Mouse (Mus musculus) MEL (cell line): ENCODE data around the gene Tgfbr3l. TPM values are rescaled to one million over a fixed set of nuclear protein-coding genes. Genes with fewer than 3 reads are reported as not detected.

Experiments used
- DNase-seq: peaks from one replicate; pipeline ENCODE4 v3.0.0; 2011; ENCODE audit warnings: low read depth, low spot score
- H3K27ac ChIP-seq: 2 replicates; pipeline ENCODE4 v1.5.1; 2012; ENCODE audit warnings: low read depth, mild to moderate bottlenecking, control low read depth, low read length, moderate library complexity; ENCODE audit not compliant: control insufficient read depth
- H3K27me3 ChIP-seq, 2 experiments: fragments of 150-350 bp in 1 of 2; sonication (generic) in 1 of 2; 2 replicates each; pipeline ENCODE4 v1.6.1; 2012; ENCODE audit warnings: low read length in 2 of 2, mild to moderate bottlenecking in 2 of 2, improper control_type of control experiment in 1 of 2, moderate library complexity in 1 of 2; ENCODE audit not compliant: insufficient read depth in 2 of 2, control insufficient read depth in 1 of 2
- H3K36me3 ChIP-seq, 2 experiments: 2 replicates each; pipeline ENCODE4 v1.6.1; 2012 to 2014; ENCODE audit warnings: low read length in 2 of 2, improper control_type of control experiment in 1 of 2, inconsistent platforms in 1 of 2, mild to moderate bottlenecking in 1 of 2; ENCODE audit not compliant: insufficient read depth in 2 of 2, control insufficient read depth in 1 of 2
- H3K4me1 ChIP-seq, 2 experiments: fragments of 150-350 bp in 1 of 2; sonication (generic) in 1 of 2; 2 replicates each; pipeline ENCODE4 v1.6.1; 2012; ENCODE audit warnings: low read length in 2 of 2, improper control_type of control experiment in 1 of 2, mild to moderate bottlenecking in 1 of 2; ENCODE audit not compliant: insufficient read depth in 2 of 2, control insufficient read depth in 1 of 2
- H3K4me3 ChIP-seq, 2 experiments: fragments of 150-350 bp in 1 of 2; sonication (generic) in 1 of 2; 2 replicates each; pipeline ENCODE4 v1.5.1; 2012; ENCODE audit warnings: low read depth in 2 of 2, low read length in 2 of 2, mild to moderate bottlenecking in 2 of 2, moderate library complexity in 2 of 2, control low read depth in 1 of 2, improper control_type of control experiment in 1 of 2; ENCODE audit not compliant: control insufficient read depth in 1 of 2, insufficient read depth in 1 of 2
- H3K79me2 ChIP-seq: 2 replicates; pipeline ENCODE4 v1.6.1; 2012; ENCODE audit warnings: mild to moderate bottlenecking, low read length, moderate library complexity; ENCODE audit not compliant: control insufficient read depth, poor library complexity, insufficient read depth
- H3K9ac ChIP-seq: 2 replicates; pipeline ENCODE4 v1.6.1; 2012; ENCODE audit warnings: low read depth, mild to moderate bottlenecking, control low read depth, low read length, moderate library complexity; ENCODE audit not compliant: control insufficient read depth, poor library complexity, severe bottlenecking
- H3K9me3 ChIP-seq: fragments of 150-350 bp; sonication (generic); replicated peaks from 2 replicates; pipeline ENCODE4 v1.6.1; 2012; ENCODE audit warnings: mild to moderate bottlenecking, low read length, improper control_type of control experiment, moderate library complexity; ENCODE audit not compliant: insufficient read depth
- CTCF ChIP-seq, 3 experiments: IDR thresholded peaks in 2 of 3; conservative IDR thresholded peaks in 1 of 3; 2 replicates each; pipeline ENCODE4 v1.5.1; 2011 to 2012; ENCODE audit warnings: low read length in 3 of 3, low read depth in 2 of 3, mild to moderate bottlenecking in 2 of 3, improper control_type of control experiment in 1 of 3, inconsistent platforms in 1 of 3, mixed read lengths in 1 of 3, moderate library complexity in 1 of 3; ENCODE audit not compliant: control insufficient read depth in 1 of 3, insufficient read depth in 1 of 3, poor library complexity in 1 of 3, severe bottlenecking in 1 of 3
- ELF1 ChIP-seq: IDR thresholded peaks from 2 replicates; pipeline ENCODE4 v1.6.1; 2014; ENCODE audit warnings: low read depth, mild to moderate bottlenecking, inconsistent platforms, low read length, improper control_type of control experiment, moderate library complexity
- GATA1 ChIP-seq: IDR thresholded peaks from 2 replicates; pipeline ENCODE4 v1.6.1; 2011; ENCODE audit warnings: low read depth, low read length, improper control_type of control experiment
- MAFK ChIP-seq: IDR thresholded peaks from 2 replicates; pipeline ENCODE4 v1.6.1; 2011; ENCODE audit warnings: low read depth, mild to moderate bottlenecking, low read length, improper control_type of control experiment, borderline replicate concordance
- MAZ ChIP-seq: IDR thresholded peaks from 2 replicates; pipeline ENCODE4 v1.6.1; 2012; ENCODE audit warnings: low read depth, mild to moderate bottlenecking, inconsistent platforms, low read length, improper control_type of control experiment
- MEF2A ChIP-seq: IDR thresholded peaks from 2 replicates; pipeline ENCODE4 v1.6.1; 2014; ENCODE audit warnings: low read depth, mild to moderate bottlenecking, inconsistent platforms, low read length, improper control_type of control experiment; ENCODE audit not compliant: poor library complexity, insufficient replicate concordance, severe bottlenecking; ENCODE audit errors: extremely low read depth
- MYC ChIP-seq: IDR thresholded peaks from 2 replicates; pipeline ENCODE4 v1.6.1; 2011; ENCODE audit warnings: low read depth, mild to moderate bottlenecking, low read length, improper control_type of control experiment, moderate library complexity
- POLR2A ChIP-seq, 2 experiments: IDR thresholded peaks; 2 replicates each; pipeline ENCODE4 v1.6.1; 2011 to 2012; ENCODE audit warnings: low read length in 2 of 2, mild to moderate bottlenecking in 2 of 2, control low read depth in 1 of 2, improper control_type of control experiment in 1 of 2, low read depth in 1 of 2, moderate library complexity in 1 of 2; ENCODE audit not compliant: control insufficient read depth in 1 of 2, insufficient read depth in 1 of 2, poor library complexity in 1 of 2
- POLR2AphosphoS5 ChIP-seq: IDR thresholded peaks from 2 replicates; pipeline ENCODE4 v1.6.1; 2012; ENCODE audit warnings: low read depth, borderline replicate concordance, mild to moderate bottlenecking, inconsistent platforms, low read length, moderate library complexity, mixed read lengths
- RAD21 ChIP-seq: IDR thresholded peaks from 2 replicates; pipeline ENCODE4 v1.6.1; 2011; ENCODE audit warnings: mild to moderate bottlenecking, low read depth, low read length, improper control_type of control experiment
- SMC3 ChIP-seq: IDR thresholded peaks from 2 replicates; pipeline ENCODE4 v1.6.1; 2011; ENCODE audit warnings: low read depth, low read length, improper control_type of control experiment
- TAL1 ChIP-seq: IDR thresholded peaks from 2 replicates; pipeline ENCODE4 v1.6.1; 2012; ENCODE audit warnings: mild to moderate bottlenecking, inconsistent platforms, low read length, moderate library complexity, mixed read lengths
- TCF12 ChIP-seq: IDR thresholded peaks from 2 replicates; pipeline ENCODE4 v1.6.1; 2014; ENCODE audit warnings: low read depth, mild to moderate bottlenecking, inconsistent platforms, low read length, improper control_type of control experiment, moderate library complexity
- UBTF ChIP-seq: IDR thresholded peaks from 2 replicates; pipeline ENCODE4 v1.6.1; 2012; ENCODE audit warnings: low read depth, mild to moderate bottlenecking, inconsistent platforms, low read length, improper control_type of control experiment, moderate library complexity, borderline replicate concordance; ENCODE audit not compliant: insufficient read depth
- USF2 ChIP-seq, 2 experiments: IDR thresholded peaks; 2 replicates each; pipeline ENCODE4 v1.6.1; 2011 to 2012; ENCODE audit warnings: improper control_type of control experiment in 2 of 2, low read length in 2 of 2, borderline replicate concordance in 1 of 2, inconsistent platforms in 1 of 2, low read depth in 1 of 2, mild to moderate bottlenecking in 1 of 2; ENCODE audit not compliant: insufficient read depth in 1 of 2
- ZC3H11A ChIP-seq: IDR thresholded peaks from 2 replicates; pipeline ENCODE4 v1.6.1; 2012; ENCODE audit warnings: low read depth, mild to moderate bottlenecking, inconsistent platforms, low read length, improper control_type of control experiment
- ZMIZ1 ChIP-seq: IDR thresholded peaks from 2 replicates; pipeline ENCODE4 v1.6.1; 2012; ENCODE audit warnings: low read depth, mild to moderate bottlenecking, inconsistent platforms, low read length, improper control_type of control experiment, moderate library complexity
- polyA plus RNA-seq, 2 experiments: library from polyadenylated mRNA; stranded (reverse) in 1 of 2; unstranded in 1 of 2; fragments of >175 nt in 1 of 2; fragments of >200 nt in 1 of 2; gene quantifications; 2 replicates each; pipeline versions ENCODE4 v1.2.1 to v1.2.4; 2012; ENCODE audit warnings: low replicate concordance in 2 of 2, low read depth in 1 of 2; ENCODE audit not compliant: insufficient read length in 2 of 2, insufficient read depth in 1 of 2, missing spikeins in 1 of 2
- total RNA-seq: library from RNA; depleted of rRNA; stranded (reverse); fragments of 300-350 nt; gene quantifications from 2 replicates; pipeline ENCODE4 v1.2.3, GENCODE M21; 2012

Tgfbr3l gene
- total and polyA plus RNA-seq, 3 experiments, result 2.2 to 14.2 TPM; not detected in 1

- Histone ChIP-seq H3K27me3 (no peaks in the 10 kb centered on the region), H3K4me3 (no peak overlapping the region), H3K4me1 (no peaks in the 10 kb centered on the region), H3K9ac (no peak overlapping the region), H3K79me2 (no peaks in the 10 kb centered on the region), H3K27ac (no peak overlapping the region), H3K9me3 (no peaks in the 10 kb centered on the region), H3K36me3 (peaks cover 0 to 22% of the 10 kb centered on the region in 2 experiments; a peak in 2 of 4 replicates)
- peak; percentile 46 for DNase-seq
- TF ChIP-seq SMC3 (peak; percentile 59), USF2 (IDR thresholded peaks at IDR 0.05; ENCODE audit: borderline replicate concordance in 1 of 2, insufficient read depth in 1 of 2, low read depth in 1 of 2, low read length in 2 of 2) (no peak), CTCF (IDR thresholded peaks at IDR 0.05 in 2 of 3, conservative IDR thresholded peaks at IDR 0.05 in 1 of 3; ENCODE audit: control insufficient read depth in 1 of 3, insufficient read depth in 1 of 3, low read depth in 2 of 3, low read length in 3 of 3, poor library complexity in 1 of 3, severe bottlenecking in 1 of 3) (peak; percentile 27 to 73 (median 55); a peak in 5 of 6 replicates), ZC3H11A (peak; percentile 50; the same call in 1 of the 2 replicates), RAD21 (peak; percentile 34)
These were observed 19.6 kb downstream of the Tgfbr3l start for GRCm38 (mm10) chr8:4267627-4268026.

- H3K4me1 ChIP-seq, result peaks cover 0 to 4% of the 10 kb centered on the region in 2 experiments; a peak in 1 of 4 replicates
- H3K27me3 ChIP-seq, result no peaks in the 10 kb centered on the region
- H3K27ac ChIP-seq, result no peak overlapping the region
- H3K9ac ChIP-seq, result no peak overlapping the region
- H3K36me3 ChIP-seq, result peaks cover 6 to 24% of the 10 kb centered on the region in 2 experiments
- no peaks in the 10 kb centered on the region for H3K9me3 ChIP-seq
- no peak overlapping the region for H3K4me3 ChIP-seq
- H3K79me2 ChIP-seq, result peaks cover 3% of the 10 kb centered on the region
- no peak for TF ChIP-seq USF2 (IDR thresholded peaks at IDR 0.05; ENCODE audit: borderline replicate concordance in 1 of 2, insufficient read depth in 1 of 2, low read depth in 1 of 2, low read length in 2 of 2)
- TF ChIP-seq SMC3, result no peak
- no peak for TF ChIP-seq POLR2A (IDR thresholded peaks at IDR 0.05; ENCODE audit: control insufficient read depth in 1 of 2, insufficient read depth in 1 of 2, low read depth in 1 of 2, low read length in 2 of 2, poor library complexity in 1 of 2)
- no peak for TF ChIP-seq MYC
- no peak for TF ChIP-seq GATA1
- no peak for TF ChIP-seq CTCF (IDR thresholded peaks at IDR 0.05 in 2 of 3, conservative IDR thresholded peaks at IDR 0.05 in 1 of 3; ENCODE audit: control insufficient read depth in 1 of 3, insufficient read depth in 1 of 3, low read depth in 2 of 3, low read length in 3 of 3, poor library complexity in 1 of 3, severe bottlenecking in 1 of 3)
- TF ChIP-seq MAFK, result no peak
- no peak for TF ChIP-seq ELF1
- no peak for TF ChIP-seq MAZ
- no peak for TF ChIP-seq POLR2AphosphoS5
- no peak for TF ChIP-seq ZMIZ1
- no peak for TF ChIP-seq TCF12
- TF ChIP-seq UBTF, result no peak
- TF ChIP-seq TAL1, result no peak
- TF ChIP-seq MEF2A, result no peak
- no peak for DNase-seq
These were observed 21.6 kb downstream of the Tgfbr3l start for GRCm38 (mm10) chr8:4269609-4270008.
